Mouse (Mus musculus) cortical plate, adult 2 months (tissue): ENCODE results near the gene Spata33. TPM values are rescaled to one million over a fixed set of nuclear protein-coding genes. Genes with fewer than 3 reads are reported as not detected.
"Not testable (repeated sequence)": the region's sequence is repeated elsewhere in the genome, so short reads cannot be mapped to it uniquely, and the experiment has no call there.

Experiments used
- H3K27ac ChIP-seq: fragments of 200-500 bp; 2 replicates; pipeline ENCODE4 v1.5.1; 2012; ENCODE audit warnings: low read length, control low read depth, inconsistent platforms; ENCODE audit not compliant: insufficient read depth
- H3K4me1 ChIP-seq: fragments of 200-500 bp; 2 replicates; pipeline ENCODE4 v1.6.1; 2011; ENCODE audit warnings: low read length; ENCODE audit not compliant: control insufficient read depth, insufficient read depth
- H3K4me3 ChIP-seq: fragments of 200-500 bp; 2 replicates; pipeline ENCODE4 v1.5.1; 2011; ENCODE audit warnings: mild to moderate bottlenecking, low read length, control low read depth; ENCODE audit not compliant: insufficient read depth
- CTCF ChIP-seq: fragments of 200-500 bp; IDR thresholded peaks from 2 replicates; pipeline ENCODE4 v1.5.1; 2011; ENCODE audit warnings: mild to moderate bottlenecking, control low read depth, low read length; ENCODE audit not compliant: insufficient read depth; ENCODE audit errors: extremely low read depth
- POLR2A ChIP-seq: fragments of 200-500 bp; IDR thresholded peaks from 2 replicates; pipeline ENCODE4 v1.6.1; 2011; ENCODE audit warnings: mild to moderate bottlenecking, low read length, control low read depth; ENCODE audit not compliant: insufficient read depth; ENCODE audit errors: extremely low read depth
- polyA plus RNA-seq: library from polyadenylated mRNA; depleted of rRNA; stranded (reverse); fragments of >200 nt; gene quantifications from 2 replicates; pipeline ENCODE4 v1.2.3, GENCODE M21; 2012

Spata33 gene
- polyA plus RNA-seq, 1 experiment: 8.4 TPM

DNA sequence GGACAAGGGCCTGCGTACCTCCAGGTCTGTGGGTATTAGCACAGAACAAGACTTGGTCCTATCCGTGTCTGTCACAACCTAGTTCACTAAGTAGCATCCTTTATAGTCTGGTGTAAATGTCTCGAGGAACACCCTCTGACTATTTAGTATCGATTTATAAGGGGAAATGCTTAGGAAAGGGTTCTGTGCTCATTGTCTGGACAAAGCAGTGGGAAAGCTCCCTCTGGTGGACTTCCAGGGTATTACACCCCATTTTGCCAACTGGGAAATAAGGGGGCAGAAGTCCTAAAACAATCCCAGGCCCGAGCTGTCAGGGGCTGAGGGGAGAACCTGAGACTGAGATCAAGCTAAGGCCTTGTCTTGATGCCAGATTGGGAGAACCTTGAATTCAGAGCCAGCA is 10.3 kb upstream of the Spata33 start:
- Histone ChIP-seq H3K27ac (no peak overlapping the region), H3K4me1 (no peaks in the 10 kb centered on the region), H3K4me3 (no peak overlapping the region)
- TF ChIP-seq POLR2A: no peak
- peak; percentile 86 for TF ChIP-seq CTCF

DNA sequence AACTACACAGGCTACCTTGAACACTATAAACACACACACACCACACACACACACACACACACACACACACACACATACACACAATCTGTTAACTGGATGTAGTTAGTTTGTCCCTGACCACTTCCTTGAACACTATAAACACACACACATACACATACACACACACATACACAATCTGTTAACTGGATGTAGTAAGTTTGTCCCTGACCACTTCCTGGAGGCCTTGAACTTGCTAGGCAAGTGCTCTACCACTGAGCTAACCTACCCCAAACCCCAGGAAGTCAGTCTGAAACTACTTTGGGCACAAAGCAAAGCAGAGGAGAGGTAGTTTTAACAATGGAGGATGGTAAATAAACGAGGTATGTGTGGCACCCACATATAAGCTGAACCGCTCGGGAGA is 9.1 kb upstream of the Spata33 start:
- H3K27ac ChIP-seq: no peak overlapping the region
- H3K4me3 ChIP-seq: no peak overlapping the region
- TF ChIP-seq CTCF (no peak), POLR2A (no peak)
- H3K4me1 ChIP-seq: no peaks in the 10 kb centered on the region

- no peak for TF ChIP-seq POLR2A
- Histone ChIP-seq H3K4me1 (no peaks in the 10 kb centered on the region; the same call in 1 of the 2 replicates), H3K27ac (no peak overlapping the region), H3K4me3 (peak overlapping the region; percentile 64)
These were observed 756 bp upstream of the Spata33 start for GRCm38 (mm10) chr8:123211876-123212275.

DNA sequence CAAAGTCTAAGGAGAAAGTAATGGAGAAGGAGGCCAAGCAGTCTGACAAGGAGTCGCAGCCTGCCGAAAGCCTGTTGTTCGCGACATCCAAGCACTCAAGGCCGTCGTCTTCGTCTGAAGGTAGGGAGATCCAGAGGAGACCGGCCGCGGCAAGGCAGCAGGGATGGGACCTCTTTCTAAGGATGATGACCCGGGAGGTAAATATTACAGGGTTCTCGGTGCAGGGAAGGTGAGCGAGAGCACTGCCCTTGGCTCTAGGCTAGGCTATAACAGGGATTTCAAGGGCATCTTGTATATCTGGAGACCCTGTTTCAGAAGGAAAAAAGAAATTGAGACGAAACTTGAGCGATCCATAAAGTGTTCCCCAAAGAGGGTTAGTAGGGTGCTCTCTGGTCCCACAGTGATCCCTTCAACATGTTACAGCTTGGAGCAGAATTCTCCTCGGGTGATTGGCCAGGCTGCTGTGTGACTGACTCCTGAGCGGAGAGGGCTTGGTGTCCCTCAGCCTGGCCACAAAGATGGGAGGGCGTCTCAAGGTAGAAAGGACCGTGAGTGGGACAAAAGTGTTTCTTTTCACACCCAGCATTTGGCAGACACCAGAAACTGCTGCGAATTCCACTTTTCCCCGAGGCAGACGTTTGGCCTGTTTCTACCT is 613 bp downstream of the Spata33 start:
- TF ChIP-seq POLR2A (no peak), CTCF (no peak)
- Histone ChIP-seq H3K4me1 (no peaks in the 10 kb centered on the region; the same call in 1 of the 2 replicates), H3K4me3 (peak overlapping the region; percentile 64), H3K27ac (no peak overlapping the region)

DNA sequence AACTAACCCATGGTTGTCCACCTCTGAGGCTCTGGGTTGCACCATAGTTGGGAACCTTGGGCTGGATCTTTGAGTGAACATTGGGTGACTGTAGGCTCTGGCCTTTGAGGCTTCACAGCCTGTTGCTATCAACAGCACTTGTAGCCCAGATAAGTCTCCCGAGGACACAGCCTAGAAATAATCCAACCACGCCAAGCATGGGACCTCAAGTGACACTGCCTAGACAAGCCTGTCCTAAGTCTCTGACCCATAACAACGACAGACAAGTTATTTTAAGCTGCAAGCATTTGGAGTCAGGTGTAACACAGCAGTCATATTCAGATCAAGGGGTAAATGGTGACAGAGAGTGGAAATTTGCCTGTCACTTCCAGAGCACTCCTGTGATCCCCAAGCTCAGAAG is 2.8 kb downstream of the Spata33 start:
- no peak for TF ChIP-seq POLR2A
- TF ChIP-seq CTCF: no peak
- H3K4me1 ChIP-seq: no peaks in the 10 kb centered on the region; the same call in 1 of the 2 replicates
- no peak overlapping the region for H3K27ac ChIP-seq
- no peak overlapping the region for H3K4me3 ChIP-seq

DNA sequence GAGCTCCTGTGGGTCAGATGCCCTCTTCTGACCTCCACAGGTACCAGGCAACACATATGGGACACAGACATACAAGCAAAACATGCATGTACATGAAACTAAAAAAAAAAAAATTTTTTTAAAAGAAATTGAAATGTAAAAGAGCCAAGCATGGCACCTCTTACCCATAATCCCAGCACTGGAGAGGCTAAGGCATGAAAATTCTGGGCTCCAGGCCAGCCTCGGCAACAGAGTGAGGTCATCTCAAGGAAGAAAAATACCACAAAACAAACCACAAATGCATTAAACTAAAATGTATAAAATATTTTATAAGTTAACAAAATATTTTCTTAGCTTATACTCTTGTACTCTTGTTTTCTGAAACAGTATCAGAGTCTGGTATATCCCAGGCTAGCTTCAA is 8.3 kb downstream of the Spata33 start:
- Histone ChIP-seq H3K27ac (no peak overlapping the region), H3K4me3 (no peak overlapping the region), H3K4me1 (no peaks in the 10 kb centered on the region; the same call in 1 of the 2 replicates)
- no peak for TF ChIP-seq POLR2A
- TF ChIP-seq CTCF: no peak

DNA sequence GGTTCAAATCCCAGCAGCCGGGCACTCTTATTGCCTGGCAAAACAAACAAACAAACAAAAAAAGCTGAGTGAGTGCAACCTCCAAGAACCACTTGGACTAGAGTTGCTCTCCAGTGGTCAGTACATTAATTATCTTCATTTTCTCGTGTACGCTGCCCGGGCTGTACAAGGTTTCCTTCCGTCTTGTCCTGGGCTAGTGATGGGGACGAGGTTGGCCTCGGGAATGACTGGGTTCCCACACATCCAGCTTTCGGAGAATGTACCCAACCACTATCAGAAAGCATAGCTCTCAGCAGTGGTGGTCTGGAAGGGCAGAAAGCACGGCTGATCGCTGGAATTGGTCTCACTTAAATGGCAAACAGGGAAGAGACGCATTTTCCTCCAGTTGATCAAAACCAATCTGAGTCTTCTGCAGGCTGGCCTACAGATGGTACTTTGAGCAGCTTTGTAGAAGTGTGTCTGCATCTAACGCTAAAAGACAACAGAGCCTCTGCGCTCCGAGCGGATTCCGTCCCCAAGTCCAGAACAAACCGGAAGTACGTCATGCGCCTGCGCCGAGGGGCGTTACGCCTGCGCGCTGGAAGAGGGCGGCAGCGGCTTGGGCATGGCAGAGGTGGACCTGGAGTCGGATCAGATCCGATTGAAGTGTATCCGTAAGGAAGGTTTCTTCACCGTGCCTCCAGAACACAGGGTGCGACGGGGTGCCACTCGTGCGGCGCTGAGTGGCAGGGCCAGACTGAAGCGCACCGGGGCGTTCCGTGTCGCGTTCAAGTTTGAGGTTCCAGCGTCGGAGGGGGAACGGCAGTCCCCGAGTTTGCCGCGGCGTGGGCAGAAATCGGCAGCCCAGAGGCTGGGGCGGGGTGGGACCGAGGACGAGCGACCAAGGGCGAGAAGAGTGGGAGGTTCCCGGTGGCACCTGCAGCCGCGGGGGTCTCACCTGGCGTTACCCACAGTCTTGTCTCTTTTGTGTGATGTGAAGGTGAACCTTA is 11.9 kb downstream of the Spata33 start, which contains the start of gene Cdk10:
Gene Cdk10 (plus strand): TSS at position 565 of the 989 bp plus-strand sequence.
- H3K27ac ChIP-seq: peak within 1 kb of the TSS; percentile 6
- peak within 1 kb of the TSS; percentile 45 for H3K4me3 ChIP-seq
- TF ChIP-seq CTCF: no peak
- TF ChIP-seq POLR2A: peak; percentile 99
- H3K4me1 ChIP-seq: peaks cover 2% of the 10 kb centered on the region; the same call in 1 of the 2 replicates

DNA sequence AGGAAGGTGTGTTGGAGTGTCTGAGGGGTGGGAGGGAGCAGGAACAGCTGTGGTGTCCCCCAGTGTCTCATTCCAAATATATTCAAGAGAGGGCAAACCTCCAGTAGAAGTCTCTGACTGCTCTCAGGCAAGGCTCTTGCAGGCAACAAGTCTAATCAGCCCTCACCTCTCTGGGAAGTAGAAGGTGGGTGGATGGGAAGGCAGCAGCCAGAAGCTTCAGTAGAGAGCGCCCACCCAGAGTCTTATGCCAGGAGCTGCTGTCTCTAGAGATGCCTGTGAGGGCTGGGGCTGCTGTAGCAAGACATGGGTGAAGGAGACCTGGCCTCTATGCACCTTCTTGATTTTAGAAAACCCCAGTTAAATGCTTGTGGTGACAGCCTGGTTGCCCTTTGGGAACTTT is 15.8 kb downstream of the Spata33 start:
- peaks cover 4% of the 10 kb centered on the region; the same call in 1 of the 2 replicates for H3K4me1 ChIP-seq
- TF ChIP-seq CTCF (no peak), POLR2A (no peak)
- H3K27ac ChIP-seq: no peak overlapping the region
- no peak overlapping the region for H3K4me3 ChIP-seq

GRCm38 (mm10) chr8:123230326-123230725 is 17.7 kb downstream of the Spata33 start:
- not testable (repeated sequence) for H3K4me3 ChIP-seq, H3K27ac ChIP-seq, H3K4me1 ChIP-seq
